Comparison of ENCODE assay signal across 7 mouse cellular contexts in genomic region chr10:18527766-18528165, GRCm38 (mm10). TPM values are rescaled to one million over a fixed set of nuclear protein-coding genes. Genes with fewer than 3 reads are reported as not detected.
A peak's percentile ranks its signal among the peaks of the same experiment; 100 is the strongest.
DNase-seq lines count a peak whose midpoint lies in the region; ATAC-seq and TF ChIP-seq lines count a peak whose summit lies in the region.

No protein-coding gene starts in this region.

- peaks cover 22% of the 10 kb centered on the region for H3K36me3 ChIP-seq in kidney, embryonic 14.5 days (ENCODE audit: control insufficient read depth, insufficient read depth, low read length)

- ATAC-seq in kidney, embryonic 14.5 days (ENCODE audit: low FRiP score, low TSS enrichment), result no peak

- no peaks in the 10 kb centered on the region for H3K9me3 ChIP-seq in kidney, embryonic 14.5 days (ENCODE audit: control insufficient read depth, low read length)

- H3K27me3 ChIP-seq in kidney, embryonic 14.5 days (ENCODE audit: control insufficient read depth, insufficient read depth, low read length), result no peaks in the 10 kb centered on the region

- no peak for TF ChIP-seq POLR2A in brain, embryonic 14.5 days (IDR thresholded peaks at IDR 0.05; ENCODE audit: borderline replicate concordance, extremely low read depth, insufficient read depth, insufficient read length, poor library complexity, severe bottlenecking)

- no peak overlapping the region for H3K4me2 ChIP-seq in kidney, embryonic 14.5 days (replicated peaks; ENCODE audit: low read depth, low read length)

- H3K27ac ChIP-seq in kidney, embryonic 14.5 days (ENCODE audit: low read depth, low read length), result no peak overlapping the region

- no peak overlapping the region for H3K4me3 ChIP-seq in kidney, embryonic 14.5 days (ENCODE audit: low read length)

- WGBS in kidney, embryonic 14.5 days, result 71% methylated on average over 7 of the region's 7 CpGs

- no peak overlapping the region for H3K9ac ChIP-seq in kidney, embryonic 14.5 days (ENCODE audit: low read depth, low read length)

- DNase-seq in kidney, adult 18-20 months, result peak; percentile 52
- peak; percentile 70 for DNase-seq in brain, embryonic 14.5 days (ENCODE audit: low read depth)
- DNase-seq in induced T-regulatory cell, adult 2 months (ENCODE audit: low read depth), result peak; percentile 26
- DNase-seq in thymus, postnatal 0 days (ENCODE audit: low spot score), result peak; percentile 77
- DNase-seq in adrenal gland, postnatal 36 days, result no peak
- DNase-seq in heart, adult 8-10 months (ENCODE audit: low spot score), result no peak

- peaks cover 6% of the 10 kb centered on the region; the same call in 1 of the 2 replicates for H3K4me1 ChIP-seq in kidney, embryonic 14.5 days (ENCODE audit: control insufficient read depth, insufficient read depth, low read length)

- TF ChIP-seq CTCF in brain, embryonic 14.5 days (IDR thresholded peaks at IDR 0.05; ENCODE audit: borderline replicate concordance, extremely low read depth, insufficient read depth, insufficient read length), result no peak

RNA-seq across cellular contexts. Expression of gene Hebp2, which starts 18.1 kb away (rescaled TPM):
- polyA plus RNA-seq in kidney, embryonic 14.5 days (2014; fragmentation: Nextera tagmentation; extraction: Ambion mirVana), result 12.3 and 16.9 TPM in 2 replicates
- polyA plus RNA-seq in brain, embryonic 14.5 days (2012; rRNA removed), result 3.0 and 4.4 TPM in 2 replicates
- 3.0 and 4.0 TPM in 2 replicates for polyA plus RNA-seq in thymus, postnatal 0 days (2015; fragmentation: Nextera tagmentation; extraction: Ambion mirVana)
- 1 to 10 TPM; 3.6 to 4.5 TPM for total RNA-seq in adrenal gland, postnatal 36 days (2021)
- under 1 TPM; 0.41 to 0.84 (median 0.72) TPM for total RNA-seq in heart, adult 8-10 months (2022)

Comparison
In these comparisons a context has a peak if more than half of its experiments do, and no peak if none do; other contexts are left out.
1. DNase-seq: peak in kidney, adult 18-20 months (single experiment), brain, embryonic 14.5 days (single experiment), induced T-regulatory cell, adult 2 months (single experiment) and thymus, postnatal 0 days (single experiment); none in adrenal gland, postnatal 36 days (0 of 2) and heart, adult 8-10 months (single experiment).